Mouse (Mus musculus) C2C12 (cell line): ENCODE data around the gene Mus81. TPM values are rescaled to one million over a fixed set of nuclear protein-coding genes. Genes with fewer than 3 reads are reported as not detected.
A peak's percentile ranks its signal among the peaks of the same experiment; 100 is the strongest.

Experiments
- H3K27me3 ChIP-seq: one replicate; pipeline ENCODE4 v1.6.1; 2011; ENCODE audit not compliant: control insufficient read depth, insufficient read depth, insufficient read length
- H3K36me3 ChIP-seq: one replicate; pipeline ENCODE4 v1.6.1; 2011; ENCODE audit not compliant: control insufficient read depth, insufficient read depth
- H3K4me3 ChIP-seq: one replicate; pipeline ENCODE4 v1.5.1; 2011; ENCODE audit warnings: mild to moderate bottlenecking, control low read depth; ENCODE audit not compliant: poor library complexity, insufficient read depth, severe bottlenecking
- H3K79me2 ChIP-seq: one replicate; pipeline ENCODE4 v1.6.1; 2011; ENCODE audit not compliant: control insufficient read depth, insufficient read depth
- H3K79me3 ChIP-seq: one replicate; pipeline ENCODE4 v1.6.1; 2011; ENCODE audit warnings: low read depth, control low read depth
- H3ac ChIP-seq: one replicate; pipeline ENCODE3; 2011; ENCODE audit warnings: low read depth; ENCODE audit not compliant: control insufficient read depth, insufficient read length
- CEBPB ChIP-seq: IDR thresholded peaks from one replicate; pipeline ENCODE4 v1.6.1; 2011; ENCODE audit warnings: low read depth, mild to moderate bottlenecking, control low read depth, moderate library complexity
- CTCF ChIP-seq: IDR thresholded peaks from one replicate; pipeline ENCODE4 v1.5.1; 2011; ENCODE audit not compliant: control insufficient read depth, insufficient read depth, insufficient read length
- FOSL1 ChIP-seq: IDR thresholded peaks from one replicate; pipeline ENCODE4 v1.8.0; 2011; ENCODE audit warnings: mild to moderate bottlenecking, low read length; ENCODE audit not compliant: poor library complexity, insufficient read depth, severe bottlenecking
- MAX ChIP-seq: IDR thresholded peaks from one replicate; pipeline ENCODE4 v1.6.1; 2011; ENCODE audit warnings: mild to moderate bottlenecking, control low read depth
- MYOD1 ChIP-seq: IDR thresholded peaks from one replicate; pipeline ENCODE4 v1.6.1; 2011; ENCODE audit warnings: low read depth; ENCODE audit not compliant: control insufficient read depth, insufficient read length
- MYOG ChIP-seq: IDR thresholded peaks from one replicate; pipeline ENCODE4 v1.6.1; 2011; ENCODE audit not compliant: control insufficient read depth, insufficient read length; ENCODE audit errors: extremely low read depth
- USF1 ChIP-seq: IDR thresholded peaks from one replicate; pipeline ENCODE4 v1.6.1; 2011; ENCODE audit warnings: low read depth, mild to moderate bottlenecking, control low read depth, moderate library complexity
- polyA plus RNA-seq: library from polyadenylated mRNA; unstranded; fragments of >200 nt; fragmentation: generic; extraction: Trizol; gene quantifications from one replicate; pipeline ENCODE4 v1.2.1, GENCODE M21; 2012; ENCODE audit warnings: missing spikeins

Gene Mus81
- polyA plus RNA-seq, 1 experiment = 50.3 TPM

GRCm38 (mm10) chr19:5511074-5511632, 23.0 kb upstream of the Mus81 start:
- Histone ChIP-seq H3ac (peak overlapping the region; percentile 1), H3K4me3 (no peak overlapping the region), H3K27me3 (no peaks in the 10 kb centered on the region), H3K79me3 (no peaks in the 10 kb centered on the region), H3K79me2 (no peaks in the 10 kb centered on the region), H3K36me3 (no peaks in the 10 kb centered on the region)
- TF ChIP-seq FOSL1 (no peak), MYOD1 (no peak), CEBPB (no peak), MAX (no peak), USF1 (no peak), MYOG (no peak), CTCF (no peak)

- no peaks in the 10 kb centered on the region for H3K79me2 ChIP-seq
- peak; percentile 88 for TF ChIP-seq USF1
- TF ChIP-seq MAX = no peak
- H3K27me3 ChIP-seq = no peaks in the 10 kb centered on the region
- H3K4me3 ChIP-seq = peak within 1 kb of the TSS; percentile 14
- H3K36me3 ChIP-seq = no peaks in the 10 kb centered on the region
- H3K79me3 ChIP-seq = no peaks in the 10 kb centered on the region
- peak within 1 kb of the TSS; percentile 3 for H3ac ChIP-seq
Measured at GRCm38 (mm10) chr19:5510031-5511026, 22.1 kb upstream of the Mus81 start, which contains the start of gene Snx32. TSS of gene Snx32 (minus strand) at chr19:5510538.

GRCm38 (mm10) chr19:5503687-5504086, 15.5 kb upstream of the Mus81 start, which contains the start of gene 1700020D05Rik:
TSS of gene 1700020D05Rik (minus strand) at chr19:5503787.
- Histone ChIP-seq H3ac (no peak within 1 kb of the TSS), H3K36me3 (no peaks in the 10 kb centered on the region), H3K79me3 (no peaks in the 10 kb centered on the region), H3K27me3 (no peaks in the 10 kb centered on the region), H3K4me3 (no peak within 1 kb of the TSS), H3K79me2 (no peaks in the 10 kb centered on the region)
- TF ChIP-seq MAX = no peak
- TF ChIP-seq MYOD1 = no peak
- no peak for TF ChIP-seq CEBPB
- TF ChIP-seq USF1 = no peak
- no peak for TF ChIP-seq MYOG
- TF ChIP-seq CTCF = no peak
- no peak for TF ChIP-seq FOSL1

GRCm38 (mm10) chr19:5500330-5500875, 12.2 kb upstream of the Mus81 start:
- Histone ChIP-seq H3K4me3 (no peak overlapping the region), H3K27me3 (no peaks in the 10 kb centered on the region), H3K36me3 (peaks cover 9% of the 10 kb centered on the region), H3K79me2 (no peaks in the 10 kb centered on the region), H3K79me3 (no peaks in the 10 kb centered on the region), H3ac (no peak overlapping the region)
- TF ChIP-seq MAX = no peak
- TF ChIP-seq MYOG = no peak
- TF ChIP-seq USF1 = no peak
- TF ChIP-seq FOSL1 = no peak
- no peak for TF ChIP-seq CEBPB
- no peak for TF ChIP-seq CTCF
- no peak for TF ChIP-seq MYOD1

GRCm38 (mm10) chr19:5496052-5496370, 7.8 kb upstream of the Mus81 start:
- no peak overlapping the region for H3K4me3 ChIP-seq
- TF ChIP-seq USF1 (no peak), MAX (no peak), FOSL1 (no peak), MYOD1 (no peak), CTCF (no peak), MYOG (no peak), CEBPB (no peak)
- peaks cover 38% of the 10 kb centered on the region for H3K79me2 ChIP-seq
- H3K79me3 ChIP-seq = peaks cover 33% of the 10 kb centered on the region
- peaks cover 49% of the 10 kb centered on the region for H3K36me3 ChIP-seq
- no peak overlapping the region for H3ac ChIP-seq
- H3K27me3 ChIP-seq = no peaks in the 10 kb centered on the region
